Mouse (Mus musculus): ENCODE measurements around the gene Adamtsl2.

GRCm38 (mm10) chr2:27097241-27097656, 18.1 kb downstream of the Adamtsl2 start:
- TF ChIP-seq POLR2A (IDR thresholded peaks at IDR 0.05; ENCODE audit: insufficient read depth, low read length), result no peak
- TF ChIP-seq CTCF (IDR thresholded peaks at IDR 0.05; ENCODE audit: low read depth, low read length), result no peak
- no peak for TF ChIP-seq EP300 (IDR thresholded peaks at IDR 0.05; ENCODE audit: insufficient read depth, low read depth, low read length)
